Mouse (Mus musculus) testis, adult 2 months (tissue): ENCODE measurements around the gene Slc16a3. TPM values are rescaled to one million over a fixed set of nuclear protein-coding genes. Genes with fewer than 3 reads are reported as not detected.

Experiments
- H3K27ac ChIP-seq: fragments of 200-500 bp; 2 replicates; pipeline ENCODE4 v1.5.1; 2012; ENCODE audit warnings: low read depth, low read length; ENCODE audit not compliant: control insufficient read depth, insufficient read depth
- H3K27me3 ChIP-seq: fragments of 200-500 bp; 2 replicates; pipeline ENCODE4 v1.6.1; 2012; ENCODE audit warnings: mild to moderate bottlenecking, low read length, moderate library complexity; ENCODE audit not compliant: control insufficient read depth, insufficient read depth
- H3K36me3 ChIP-seq: fragments of 200-500 bp; 2 replicates; pipeline ENCODE4 v1.6.1; 2012; ENCODE audit warnings: mild to moderate bottlenecking, low read length; ENCODE audit not compliant: control insufficient read depth, insufficient read depth
- H3K4me1 ChIP-seq: fragments of 200-500 bp; 2 replicates; pipeline ENCODE4 v1.6.1; 2012; ENCODE audit warnings: low read length; ENCODE audit not compliant: control insufficient read depth, insufficient read depth
- H3K4me3 ChIP-seq: fragments of 200-500 bp; 2 replicates; pipeline ENCODE4 v1.5.1; 2012; ENCODE audit warnings: low read depth, mild to moderate bottlenecking, low read length, moderate library complexity, mixed read lengths; ENCODE audit not compliant: control insufficient read depth
- CTCF ChIP-seq: fragments of 200-500 bp; IDR thresholded peaks from 2 replicates; pipeline ENCODE4 v1.5.1; 2012; ENCODE audit warnings: low read depth, mild to moderate bottlenecking, inconsistent platforms, low read length, moderate library complexity; ENCODE audit not compliant: control insufficient read depth, insufficient read depth, insufficient replicate concordance
- POLR2A ChIP-seq: fragments of 200-500 bp; IDR thresholded peaks from 2 replicates; pipeline ENCODE4 v1.6.1; 2012; ENCODE audit warnings: low read depth, mild to moderate bottlenecking, inconsistent platforms, low read length, moderate library complexity; ENCODE audit not compliant: control insufficient read depth
- polyA plus RNA-seq: library from polyadenylated mRNA; depleted of rRNA; stranded (reverse); fragments of >200 nt; gene quantifications from 2 replicates; pipeline ENCODE4 v1.2.3, GENCODE M21; 2012

Gene Slc16a3
- polyA plus RNA-seq, 1 experiment = 3.7 TPM

GRCm38 (mm10) chr11:120955701-120956100 is 7.4 kb downstream of the Slc16a3 start:
- no peak overlapping the region for H3K27ac ChIP-seq
- H3K4me1 ChIP-seq = peaks cover 8% of the 10 kb centered on the region
- H3K36me3 ChIP-seq = no peaks in the 10 kb centered on the region; the same call in 1 of the 2 replicates
- TF ChIP-seq CTCF (no peak), POLR2A (no peak)
- no peaks in the 10 kb centered on the region for H3K27me3 ChIP-seq
- H3K4me3 ChIP-seq = no peak overlapping the region

- no peaks in the 10 kb centered on the region; the same call in 1 of the 2 replicates for H3K36me3 ChIP-seq
- no peak overlapping the region for H3K4me3 ChIP-seq
- no peak overlapping the region for H3K27ac ChIP-seq
- H3K4me1 ChIP-seq = no peaks in the 10 kb centered on the region
- no peaks in the 10 kb centered on the region for H3K27me3 ChIP-seq
- TF ChIP-seq CTCF (no peak), POLR2A (no peak)
These were observed 8.8 kb downstream of the Slc16a3 start for GRCm38 (mm10) chr11:120957052-120957451.

- no peak for TF ChIP-seq CTCF
- TF ChIP-seq POLR2A = no peak
- Histone ChIP-seq H3K4me1 (no peaks in the 10 kb centered on the region), H3K36me3 (peaks cover under 1% of the 10 kb centered on the region), H3K4me3 (no peak overlapping the region), H3K27ac (no peak overlapping the region), H3K27me3 (no peaks in the 10 kb centered on the region)
These were observed 9.5 kb downstream of the Slc16a3 start for GRCm38 (mm10) chr11:120957731-120958257.

GRCm38 (mm10) chr11:120959066-120959465 is 10.8 kb downstream of the Slc16a3 start:
- peaks cover 3% of the 10 kb centered on the region for H3K36me3 ChIP-seq

GRCm38 (mm10) chr11:120959564-120959963 is 11.3 kb downstream of the Slc16a3 start:
- peaks cover 3% of the 10 kb centered on the region for H3K36me3 ChIP-seq
- TF ChIP-seq POLR2A (no peak), CTCF (no peak)
- H3K27ac ChIP-seq = no peak overlapping the region
- no peak overlapping the region for H3K4me3 ChIP-seq
- H3K27me3 ChIP-seq = no peaks in the 10 kb centered on the region
- no peaks in the 10 kb centered on the region for H3K4me1 ChIP-seq

More at GRCm38 (mm10) chr11:120959066-120959465, 10.8 kb downstream of the Slc16a3 start:
- TF ChIP-seq POLR2A (no peak), CTCF (no peak)
- H3K27me3 ChIP-seq = no peaks in the 10 kb centered on the region
- no peak overlapping the region for H3K4me3 ChIP-seq
- no peak overlapping the region for H3K27ac ChIP-seq
- H3K4me1 ChIP-seq = no peaks in the 10 kb centered on the region

- Histone ChIP-seq H3K36me3 (peaks cover 3% of the 10 kb centered on the region), H3K27me3 (no peaks in the 10 kb centered on the region), H3K27ac (no peak overlapping the region), H3K4me1 (no peaks in the 10 kb centered on the region), H3K4me3 (no peak overlapping the region)
- TF ChIP-seq CTCF (no peak), POLR2A (no peak)
These were observed 12.0 kb downstream of the Slc16a3 start for GRCm38 (mm10) chr11:120960248-120960647.

- no peaks in the 10 kb centered on the region for H3K4me1 ChIP-seq
- no peak overlapping the region for H3K27ac ChIP-seq
- peaks cover 3% of the 10 kb centered on the region for H3K36me3 ChIP-seq
- no peak overlapping the region for H3K4me3 ChIP-seq
- no peaks in the 10 kb centered on the region for H3K27me3 ChIP-seq
- TF ChIP-seq POLR2A = no peak
- no peak for TF ChIP-seq CTCF
These were observed 13.3 kb downstream of the Slc16a3 start for GRCm38 (mm10) chr11:120961594-120961993.
